Mouse (Mus musculus) hindbrain, embryonic 16.5 days (tissue): ENCODE results near the gene Fbxw8. TPM values are rescaled to one million over a fixed set of nuclear protein-coding genes. Genes with fewer than 3 reads are reported as not detected.

Experiments used
- ATAC-seq: fragments of 200-750 bp; cut with Nextera tagmentation; 2 replicates; pipeline ENCODE4 v1.8.0; 2017; ENCODE audit warnings: moderate TSS enrichment, moderate library complexity
- H3K27ac ChIP-seq: fragments of 300-500 bp; sonication (generic); 2 replicates; pipeline ENCODE4 v1.5.1; 2014; ENCODE audit warnings: low read depth, mild to moderate bottlenecking, control low read depth, low read length, moderate library complexity
- H3K27me3 ChIP-seq: fragments of 300-500 bp; sonication (generic); replicated peaks from 2 replicates; pipeline ENCODE4 v1.6.1; 2014; ENCODE audit warnings: low read length; ENCODE audit not compliant: control insufficient read depth, insufficient read depth
- H3K36me3 ChIP-seq: fragments of 300-500 bp; sonication (generic); 2 replicates; pipeline ENCODE4 v1.6.1; 2014; ENCODE audit warnings: mild to moderate bottlenecking, low read length, moderate library complexity, mixed read lengths; ENCODE audit not compliant: control insufficient read depth, insufficient read depth
- H3K4me1 ChIP-seq: fragments of 300-500 bp; sonication (generic); 2 replicates; pipeline ENCODE4 v1.6.1; 2014; ENCODE audit warnings: low read depth, low read length; ENCODE audit not compliant: control insufficient read depth, insufficient read depth
- H3K4me2 ChIP-seq: fragments of 300-500 bp; sonication (generic); 2 replicates; pipeline ENCODE4 v1.6.1; 2014; ENCODE audit warnings: mild to moderate bottlenecking, low read length, control low read depth, moderate library complexity
- H3K4me3 ChIP-seq: fragments of 300-500 bp; sonication (generic); 2 replicates; pipeline ENCODE4 v1.5.1; 2014; ENCODE audit warnings: mild to moderate bottlenecking, low read length, control low read depth, moderate library complexity
- H3K9ac ChIP-seq: fragments of 300-500 bp; sonication (generic); 2 replicates; pipeline ENCODE4 v1.6.1; 2014; ENCODE audit warnings: low read depth, mild to moderate bottlenecking, control low read depth, low read length, moderate library complexity
- H3K9me3 ChIP-seq: fragments of 300-500 bp; sonication (generic); 2 replicates; pipeline ENCODE4 v1.6.1; 2014; ENCODE audit warnings: mild to moderate bottlenecking, low read length, moderate library complexity; ENCODE audit not compliant: control insufficient read depth
- WGBS: fragments of 180-500 bp; shearing (Covaris S2); extraction: QIAGEN DNeasy Blood & Tissue Kit; methylation state at CpG from one replicate; pipeline ENCODE4 v1.1.7; 2014; 5-methylcytosine and 5-hydroxymethylcytosine counted together
- polyA plus RNA-seq: library from polyadenylated mRNA; unstranded; fragments of >200 nt; fragmentation: Nextera tagmentation; extraction: Ambion mirVana; gene quantifications from 2 replicates; pipeline ENCODE4 v1.2.1, GENCODE M21; 2015

Fbxw8 gene
- polyA plus RNA-seq, 1 experiment from 2014 or later, result 18.7 TPM

- no peak for ATAC-seq
- H3K4me3 ChIP-seq, result no peak overlapping the region
- H3K9me3 ChIP-seq, result no peaks in the 10 kb centered on the region
- H3K4me1 ChIP-seq, result peaks cover 21% of the 10 kb centered on the region
- H3K9ac ChIP-seq, result no peak overlapping the region
- H3K27ac ChIP-seq, result no peak overlapping the region
- peaks cover 8% of the 10 kb centered on the region; the same call in 1 of the 2 replicates for H3K36me3 ChIP-seq
- H3K4me2 ChIP-seq, result no peak overlapping the region
- WGBS, result 82% methylated on average over 6 of the region's 6 CpGs
- no peaks in the 10 kb centered on the region for H3K27me3 ChIP-seq
These were observed 10.5 kb downstream of the Fbxw8 start for GRCm38 (mm10) chr5:118144770-118145169.

DNA sequence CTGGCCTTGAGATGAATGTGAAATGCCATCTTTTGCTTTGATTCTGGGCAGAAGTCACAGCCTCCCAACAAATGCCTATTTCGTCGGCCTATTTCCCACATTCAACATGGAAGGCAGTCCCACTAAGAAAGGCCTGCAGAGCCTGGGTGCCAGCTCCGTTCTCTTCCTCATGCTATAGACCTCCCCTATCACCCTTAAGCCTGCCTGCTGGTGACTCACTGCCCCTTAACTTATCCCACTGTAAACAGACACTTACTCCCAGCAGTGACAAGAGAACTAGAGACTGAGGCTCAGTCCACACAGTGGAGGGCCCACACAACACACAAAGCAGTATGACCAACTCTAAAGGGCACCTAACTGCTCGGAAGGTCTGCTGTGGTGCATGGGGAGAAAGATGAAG lies 10.9 kb downstream of the Fbxw8 start:
- no peak for ATAC-seq
- no peaks in the 10 kb centered on the region for H3K27me3 ChIP-seq
- peaks cover 8% of the 10 kb centered on the region; the same call in 1 of the 2 replicates for H3K36me3 ChIP-seq
- H3K9ac ChIP-seq, result no peak overlapping the region
- WGBS, result 93% methylated on average over 4 of the region's 4 CpGs
- H3K4me2 ChIP-seq, result no peak overlapping the region
- no peaks in the 10 kb centered on the region for H3K9me3 ChIP-seq
- H3K27ac ChIP-seq, result no peak overlapping the region
- H3K4me3 ChIP-seq, result no peak overlapping the region
- H3K4me1 ChIP-seq, result peaks cover 21% of the 10 kb centered on the region

DNA sequence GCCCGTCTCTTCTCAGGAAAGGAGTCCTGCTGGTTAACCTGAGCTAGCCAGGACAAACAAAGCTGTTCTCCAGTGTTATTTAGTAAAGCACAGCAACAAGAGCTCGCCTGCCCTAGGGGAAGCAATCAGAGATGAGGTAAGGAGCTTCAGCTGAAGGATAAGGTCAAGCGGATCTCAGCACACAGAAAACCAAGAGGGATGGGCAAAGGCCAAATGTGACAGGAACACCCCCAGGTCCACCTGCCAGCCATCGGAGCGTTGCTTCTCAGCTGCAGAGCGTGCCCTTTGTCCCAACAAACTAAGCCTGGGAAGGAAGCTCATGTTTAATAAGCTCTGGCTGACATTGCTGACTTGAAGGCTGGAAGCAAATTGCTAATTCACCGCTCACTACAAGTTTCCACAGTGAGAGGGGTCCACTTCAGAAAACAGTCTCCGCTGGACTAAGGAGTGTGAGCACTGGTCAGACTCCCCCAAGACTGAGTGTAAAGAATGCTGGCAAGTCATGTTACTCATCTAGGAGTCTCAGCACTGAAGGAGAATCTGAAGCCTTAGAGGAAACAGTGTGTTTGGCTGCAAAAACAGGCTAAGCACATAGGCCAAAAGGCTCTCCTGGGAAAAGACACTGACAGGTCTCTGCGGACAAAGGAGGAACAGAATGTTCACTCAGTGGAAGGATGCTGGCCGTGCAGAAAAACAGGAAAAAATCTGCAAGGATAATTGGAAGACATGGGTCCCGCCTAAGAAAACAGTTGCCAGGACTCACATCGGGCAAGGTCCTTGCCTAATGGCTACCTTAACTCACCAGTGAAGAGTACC lies 11.8 kb downstream of the Fbxw8 start:
- Histone ChIP-seq H3K4me2 (no peak overlapping the region), H3K9me3 (no peaks in the 10 kb centered on the region), H3K36me3 (peaks cover 10% of the 10 kb centered on the region), H3K9ac (no peak overlapping the region), H3K4me1 (peaks cover 21% of the 10 kb centered on the region), H3K4me3 (no peak overlapping the region), H3K27me3 (no peaks in the 10 kb centered on the region), H3K27ac (no peak overlapping the region; the same call in 1 of the 2 replicates)
- no peak for ATAC-seq
- WGBS, result 76% methylated on average over 12 of the region's 12 CpGs

DNA sequence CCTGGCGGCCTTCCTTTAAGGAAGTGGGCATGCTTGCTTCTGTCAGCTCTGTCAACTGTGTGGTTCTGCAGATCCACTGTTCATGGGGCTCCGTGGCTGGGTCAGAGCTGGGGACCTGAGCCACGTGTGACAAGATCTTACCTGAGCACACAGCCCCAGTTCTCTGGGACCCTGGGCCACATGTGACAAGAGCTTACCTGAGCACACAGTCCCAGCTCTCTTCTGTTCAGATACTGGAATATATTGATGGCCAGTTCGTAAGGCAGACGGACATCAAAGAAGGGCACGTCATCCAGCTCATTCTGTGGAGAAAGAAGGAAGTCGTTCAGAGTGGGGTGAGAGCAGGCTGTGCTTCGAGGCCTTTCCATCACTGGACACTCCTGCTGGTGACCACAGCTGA lies 12.8 kb downstream of the Fbxw8 start:
- Histone ChIP-seq H3K4me1 (peaks cover 21% of the 10 kb centered on the region), H3K4me3 (no peak overlapping the region), H3K36me3 (peaks cover 16% of the 10 kb centered on the region), H3K27ac (no peak overlapping the region), H3K27me3 (no peaks in the 10 kb centered on the region), H3K4me2 (no peak overlapping the region), H3K9ac (no peak overlapping the region), H3K9me3 (no peaks in the 10 kb centered on the region)
- 94% methylated on average over 8 of the region's 8 CpGs for WGBS
- no peak for ATAC-seq

- Histone ChIP-seq H3K9ac (no peak overlapping the region), H3K36me3 (peaks cover 16% of the 10 kb centered on the region), H3K27ac (no peak overlapping the region), H3K27me3 (no peaks in the 10 kb centered on the region), H3K4me1 (no peaks in the 10 kb centered on the region), H3K4me3 (no peak overlapping the region), H3K4me2 (no peak overlapping the region), H3K9me3 (no peaks in the 10 kb centered on the region)
- WGBS, result 91% methylated on average over 8 of the region's 8 CpGs
- ATAC-seq, result no peak
These were observed 15.6 kb downstream of the Fbxw8 start for GRCm38 (mm10) chr5:118139630-118140029.

GRCm38 (mm10) chr5:118136391-118136790 lies 18.9 kb downstream of the Fbxw8 start:
- no peaks in the 10 kb centered on the region for H3K9me3 ChIP-seq
- H3K4me2 ChIP-seq, result no peak overlapping the region
- ATAC-seq, result no peak
- peak overlapping the region; percentile 10; the same call in 1 of the 2 replicates for H3K27ac ChIP-seq
- H3K36me3 ChIP-seq, result peaks cover 8% of the 10 kb centered on the region
- 86% methylated on average over 5 of the region's 5 CpGs for WGBS
- no peak overlapping the region for H3K4me3 ChIP-seq
- no peaks in the 10 kb centered on the region for H3K4me1 ChIP-seq
- H3K27me3 ChIP-seq, result no peaks in the 10 kb centered on the region
- H3K9ac ChIP-seq, result 0 out of 2 replicates have a peak overlapping the region, but pooled peaks have one; percentile 6

GRCm38 (mm10) chr5:118128651-118129050 lies 26.6 kb downstream of the Fbxw8 start:
- Histone ChIP-seq H3K36me3 (peaks cover 12% of the 10 kb centered on the region; the same call in 1 of the 2 replicates), H3K9me3 (no peaks in the 10 kb centered on the region), H3K27ac (no peak overlapping the region), H3K4me1 (no peaks in the 10 kb centered on the region), H3K4me3 (no peak overlapping the region), H3K27me3 (no peaks in the 10 kb centered on the region), H3K4me2 (no peak overlapping the region), H3K9ac (no peak overlapping the region)
- WGBS, result 84% methylated on average over 9 of the region's 9 CpGs
- ATAC-seq, result no peak

DNA sequence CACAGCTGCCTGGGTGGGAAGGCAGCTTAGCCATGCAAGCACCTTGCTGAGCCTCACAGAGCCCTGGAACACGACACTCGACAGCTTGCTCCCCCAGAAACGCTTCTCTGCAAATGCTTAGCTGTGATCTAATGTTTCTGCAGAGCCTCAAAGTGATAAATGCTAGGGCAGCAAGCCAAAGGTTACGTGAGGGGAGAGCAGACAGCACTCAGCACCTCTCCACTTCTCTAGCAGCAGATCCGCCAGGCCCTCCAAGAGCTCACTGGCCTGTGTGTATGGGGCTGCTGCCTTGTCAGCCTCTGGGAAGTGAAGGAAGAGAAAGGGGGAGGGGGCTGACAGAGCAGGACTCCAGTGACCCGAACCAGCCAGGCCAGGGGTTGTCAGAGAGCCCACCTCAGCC lies 27.1 kb downstream of the Fbxw8 start:
- WGBS, result 85% methylated on average over 6 of the region's 6 CpGs

GRCm38 (mm10) chr5:118126671-118127070 lies 28.6 kb downstream of the Fbxw8 start:
- no peak overlapping the region for H3K4me3 ChIP-seq
- 88% methylated on average over 4 of the region's 4 CpGs for WGBS
- H3K9ac ChIP-seq, result no peak overlapping the region
- H3K27ac ChIP-seq, result no peak overlapping the region
- H3K36me3 ChIP-seq, result peaks cover 12% of the 10 kb centered on the region; the same call in 1 of the 2 replicates
- H3K9me3 ChIP-seq, result no peaks in the 10 kb centered on the region
- no peak for ATAC-seq
- H3K27me3 ChIP-seq, result no peaks in the 10 kb centered on the region
- H3K4me1 ChIP-seq, result no peaks in the 10 kb centered on the region; the same call in 1 of the 2 replicates
- H3K4me2 ChIP-seq, result no peak overlapping the region

More for the DNA sequence above, 27.1 kb downstream of the Fbxw8 start:
- H3K9me3 ChIP-seq, result no peaks in the 10 kb centered on the region
- ATAC-seq, result no peak
- no peaks in the 10 kb centered on the region for H3K27me3 ChIP-seq
- peaks cover 12% of the 10 kb centered on the region; the same call in 1 of the 2 replicates for H3K36me3 ChIP-seq
- no peak overlapping the region for H3K9ac ChIP-seq
- no peak overlapping the region for H3K4me3 ChIP-seq
- H3K4me2 ChIP-seq, result no peak overlapping the region
- H3K27ac ChIP-seq, result no peak overlapping the region
- no peaks in the 10 kb centered on the region for H3K4me1 ChIP-seq
